Comparison of ENCODE assay signal across 10 mouse cellular contexts in the genomic region with DNA sequence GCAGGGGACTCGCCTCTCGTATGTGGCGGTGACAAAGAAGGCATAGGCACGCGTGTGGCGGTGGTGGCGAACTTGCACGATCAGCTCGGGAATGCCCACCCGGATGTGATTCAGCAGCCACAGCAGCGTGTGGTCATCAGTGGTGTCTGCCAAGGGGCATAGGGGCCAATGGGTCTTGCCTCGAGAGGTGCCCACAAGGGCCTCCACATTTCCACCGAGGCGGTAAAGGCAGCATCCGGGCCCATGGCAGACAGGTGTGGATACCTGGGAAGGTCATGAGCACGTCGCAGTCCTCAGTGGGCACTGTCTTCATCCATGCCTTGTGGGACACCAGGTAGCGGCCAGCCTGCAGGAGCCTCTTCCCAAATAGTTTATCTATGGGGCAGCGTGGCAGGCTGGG. TPM values are rescaled to one million over a fixed set of nuclear protein-coding genes. Genes with fewer than 3 reads are reported as not detected.
DNase-seq lines count a peak whose midpoint lies in the region; ATAC-seq and TF ChIP-seq lines count a peak whose summit lies in the region.
"Had no signal": no experiment of that assay in that cellular context is flagged by ENCODE, and none has a peak within 500 bp of the region (broad histone marks: within the 10 kb centered on the region; RNA-seq: fewer than 3 reads in every experiment).

No protein-coding gene starts in this region.

- 91% methylated on average over 19 of the region's 19 CpGs for WGBS in forebrain, embryonic 15.5 days
- 85% methylated on average over 19 of the region's 19 CpGs for WGBS in liver, embryonic 13.5 days (ENCODE audit: insufficient replicate concordance)

- no peak for TF ChIP-seq CTCF in gastrocnemius, adult 2 months (IDR thresholded peaks at IDR 0.05)

- no peak for ATAC-seq in forebrain, embryonic 15.5 days (replicated peaks)
- ATAC-seq in liver, embryonic 13.5 days (ENCODE audit: low read depth): no peak
- ATAC-seq in frontal cortex, adult (ENCODE audit: low TSS enrichment): no peak

- intact Hi-C loops in gastrocnemius, adult 2 months (cut with DNase I): loop anchor here (5.0 kb wide), 1 partner anchor 38 kb away; no protein-coding TSS in a partner anchor
- intact Hi-C loops in gastrocnemius, postnatal 14 days (cut with DNase I; ENCODE audit: low total_unique reads): no loop called here

- H3K4me3 ChIP-seq in gastrocnemius, adult 2 months: peak overlapping the region; percentile 91
- H3K4me3 ChIP-seq in forebrain, embryonic 15.5 days: peak overlapping the region; percentile 97
- H3K4me3 ChIP-seq in liver, embryonic 13.5 days (replicated peaks): 0 out of 2 replicates have a peak overlapping the region, but pooled peaks have one; percentile 65

- H3K27ac ChIP-seq in gastrocnemius, adult 2 months: no peak overlapping the region
- H3K27ac ChIP-seq in forebrain, embryonic 15.5 days (replicated peaks): peak overlapping the region; percentile 91
- no peak overlapping the region for H3K27ac ChIP-seq in liver, embryonic 13.5 days

- H3K9ac ChIP-seq in forebrain, embryonic 15.5 days (replicated peaks): peak overlapping the region; percentile 99
- no peak overlapping the region for H3K9ac ChIP-seq in liver, embryonic 13.5 days

- H3K27me3 ChIP-seq in forebrain, embryonic 15.5 days: no peaks in the 10 kb centered on the region
- peaks cover 23% of the 10 kb centered on the region for H3K27me3 ChIP-seq in liver, embryonic 13.5 days

- no peaks in the 10 kb centered on the region for H3K9me3 ChIP-seq in forebrain, embryonic 15.5 days
- H3K9me3 ChIP-seq in liver, embryonic 13.5 days (replicated peaks): no peaks in the 10 kb centered on the region

- DNase-seq in gastrocnemius, adult 2 months: no peak
- DNase-seq in gastrocnemius, postnatal 14 days: no peak
- peak; percentile 73 for DNase-seq in 3134 (ENCODE audit: extremely low read depth, insufficient read length, low spot score)
- DNase-seq in liver, embryonic 13.5 days: no peak
- DNase-seq in natural killer cell, adult 2 months (ENCODE audit: low spot score in 2 of 2): no peak
- DNase-seq in embryo, embryonic 10 days (ENCODE audit: low spot score): no peak
- DNase-seq: B cell, adult 2 months; right cerebral cortex, adult 18-20 months had no signal

- peaks cover 69% of the 10 kb centered on the region for H3K4me1 ChIP-seq in forebrain, embryonic 15.5 days
- H3K4me1 ChIP-seq in liver, embryonic 13.5 days (replicated peaks): peaks cover 64% of the 10 kb centered on the region

- H3K36me3 ChIP-seq in forebrain, embryonic 15.5 days: peaks cover 40% of the 10 kb centered on the region
- no peaks in the 10 kb centered on the region; the same call in 1 of the 2 replicates for H3K36me3 ChIP-seq in liver, embryonic 13.5 days

- H3K4me2 ChIP-seq in forebrain, embryonic 15.5 days (replicated peaks): peak overlapping the region; percentile 75
- H3K4me2 ChIP-seq in liver, embryonic 13.5 days: peak overlapping the region; percentile 87

RNA-seq across cellular contexts. Expression of a gene that starts 1.0 kb away (rescaled TPM):
- total RNA-seq in gastrocnemius, adult 2 months (2021): 10 to 100 TPM; 16.0 to 17.0 TPM
- total RNA-seq in gastrocnemius, postnatal 14 days (2021): 10 to 100 TPM; 14.4 to 16.2 TPM
- polyA plus RNA-seq in forebrain, embryonic 15.5 days (2015; fragmentation: Nextera tagmentation; extraction: Ambion mirVana): 9.4 and 9.8 TPM in 2 replicates
- 0.12 and 0.14 TPM in 2 replicates for polyA plus RNA-seq in liver, embryonic 13.5 days (2015; fragmentation: Nextera tagmentation; extraction: Ambion mirVana)

RNA-seq across cellular contexts. Expression of a gene that starts 3.2 kb away (rescaled TPM):
- 10 to 100 TPM; 10.1 to 10.7 TPM for total RNA-seq in gastrocnemius, adult 2 months (2021)
- total RNA-seq in gastrocnemius, postnatal 14 days (2021): 1 to 10 TPM; 7.5 to 8.5 TPM
- polyA plus RNA-seq in forebrain, embryonic 15.5 days (2015; fragmentation: Nextera tagmentation; extraction: Ambion mirVana): 12.2 and 13.7 TPM in 2 replicates
- polyA plus RNA-seq in liver, embryonic 13.5 days (2015; fragmentation: Nextera tagmentation; extraction: Ambion mirVana): 6.8 and 7.3 TPM in 2 replicates

RNA-seq across cellular contexts. Expression of a gene that starts 15.7 kb away (rescaled TPM):
- total RNA-seq in gastrocnemius, adult 2 months (2021): 10 to 100 TPM; 26.8 to 31.1 TPM
- 10 to 100 TPM; 28.3 to 31.8 TPM for total RNA-seq in gastrocnemius, postnatal 14 days (2021)
- 222 and 240 TPM in 2 replicates for polyA plus RNA-seq in forebrain, embryonic 15.5 days (2015; fragmentation: Nextera tagmentation; extraction: Ambion mirVana)
- polyA plus RNA-seq in liver, embryonic 13.5 days (2015; fragmentation: Nextera tagmentation; extraction: Ambion mirVana): 50.9 and 51.6 TPM in 2 replicates

RNA-seq across cellular contexts. Expression of a gene that starts 20.0 kb away (rescaled TPM):
- 10 to 100 TPM; 59.1 to 84.3 TPM for total RNA-seq in gastrocnemius, adult 2 months (2021)
- total RNA-seq in gastrocnemius, postnatal 14 days (2021): 10 to 100 TPM; 44.0 to 45.2 TPM
- 189 and 199 TPM in 2 replicates for polyA plus RNA-seq in forebrain, embryonic 15.5 days (2015; fragmentation: Nextera tagmentation; extraction: Ambion mirVana)
- polyA plus RNA-seq in liver, embryonic 13.5 days (2015; fragmentation: Nextera tagmentation; extraction: Ambion mirVana): 154 and 157 TPM in 2 replicates

RNA-seq across cellular contexts. Expression of a gene that starts 21.3 kb away (rescaled TPM):
- 10 to 100 TPM; 22.5 to 24.9 TPM for total RNA-seq in gastrocnemius, adult 2 months (2021)
- 10 to 100 TPM; 22.8 to 27.6 TPM for total RNA-seq in gastrocnemius, postnatal 14 days (2021)
- 139 and 140 TPM in 2 replicates for polyA plus RNA-seq in forebrain, embryonic 15.5 days (2015; fragmentation: Nextera tagmentation; extraction: Ambion mirVana)
- 12.3 and 13.2 TPM in 2 replicates for polyA plus RNA-seq in liver, embryonic 13.5 days (2015; fragmentation: Nextera tagmentation; extraction: Ambion mirVana)
